Mouse (Mus musculus) neural tube, embryonic 14.5 days (tissue): ENCODE results near the gene Gm28048. TPM values are rescaled to one million over a fixed set of nuclear protein-coding genes. Genes with fewer than 3 reads are reported as not detected.

ENCODE experiments used
- ATAC-seq: fragments of 200-750 bp; cut with Nextera tagmentation; 2 replicates; pipeline ENCODE4 v1.8.0; 2017; ENCODE audit warnings: low read depth, mild to moderate bottlenecking, moderate TSS enrichment, moderate library complexity
- H3K27ac ChIP-seq: fragments of 300-500 bp; sonication (generic); 2 replicates; pipeline ENCODE4 v1.5.1; 2014; ENCODE audit warnings: low read depth, mild to moderate bottlenecking, control low read depth, low read length, moderate library complexity, mixed read lengths
- H3K27me3 ChIP-seq: fragments of 300-500 bp; sonication (generic); 2 replicates; pipeline ENCODE4 v1.6.1; 2014; ENCODE audit warnings: low read length; ENCODE audit not compliant: control insufficient read depth, insufficient read depth
- H3K36me3 ChIP-seq: fragments of 300-500 bp; sonication (generic); 2 replicates; pipeline ENCODE4 v1.6.1; 2014; ENCODE audit warnings: low read length, mixed read lengths; ENCODE audit not compliant: control insufficient read depth, insufficient read depth
- H3K4me1 ChIP-seq: fragments of 300-500 bp; sonication (generic); 2 replicates; pipeline ENCODE4 v1.6.1; 2014; ENCODE audit warnings: low read length; ENCODE audit not compliant: control insufficient read depth, insufficient read depth
- H3K4me2 ChIP-seq: fragments of 300-500 bp; sonication (generic); 2 replicates; pipeline ENCODE4 v1.6.1; 2014; ENCODE audit warnings: mild to moderate bottlenecking, low read depth, low read length, control low read depth
- H3K4me3 ChIP-seq: fragments of 300-500 bp; sonication (generic); 2 replicates; pipeline ENCODE4 v1.5.1; 2014; ENCODE audit warnings: low read depth, low read length, control low read depth, mixed read lengths
- H3K9ac ChIP-seq: fragments of 300-500 bp; sonication (generic); replicated peaks from 2 replicates; pipeline ENCODE4 v1.6.1; 2014; ENCODE audit warnings: low read depth, mild to moderate bottlenecking, control low read depth, low read length, mixed read lengths
- H3K9me3 ChIP-seq: fragments of 300-500 bp; sonication (generic); 2 replicates; pipeline ENCODE4 v1.6.1; 2016; ENCODE audit warnings: low read length; ENCODE audit not compliant: control insufficient read depth
- WGBS: fragments of 180-500 bp; shearing (Covaris S2); extraction: QIAGEN DNeasy Blood & Tissue Kit; methylation state at CpG from one replicate; pipeline ENCODE4 v1.1.7; 2014; 5-methylcytosine and 5-hydroxymethylcytosine counted together
- polyA plus RNA-seq: library from polyadenylated mRNA; unstranded; fragments of >200 nt; fragmentation: Nextera tagmentation; extraction: Ambion mirVana; gene quantifications from 2 replicates; pipeline ENCODE4 v1.2.1, GENCODE M21; 2014

Gm28048 gene
- polyA plus RNA-seq, 1 experiment from 2014 or later, result 1.7 TPM

- H3K27me3 ChIP-seq, result no peaks in the 10 kb centered on the region
- no peaks in the 10 kb centered on the region for H3K4me1 ChIP-seq
- H3K9ac ChIP-seq, result no peak overlapping the region
- 96% methylated on average over 1 of the region's 1 CpGs for WGBS
- H3K36me3 ChIP-seq, result no peaks in the 10 kb centered on the region
- H3K9me3 ChIP-seq, result no peaks in the 10 kb centered on the region
- no peak overlapping the region for H3K27ac ChIP-seq
- H3K4me3 ChIP-seq, result no peak overlapping the region
- no peak for ATAC-seq
- H3K4me2 ChIP-seq, result no peak overlapping the region
Measured at GRCm38 (mm10) chr11:22825548-22825947, 156.3 kb downstream of the Gm28048 start.

GRCm38 (mm10) chr11:22824049-22824705, 157.7 kb downstream of the Gm28048 start:
- no peak overlapping the region for H3K9ac ChIP-seq
- H3K4me3 ChIP-seq, result no peak overlapping the region

GRCm38 (mm10) chr11:22821243-22821642, 160.6 kb downstream of the Gm28048 start:
- no peaks in the 10 kb centered on the region for H3K4me1 ChIP-seq
- ATAC-seq, result no peak
- 90% methylated on average over 3 of the region's 3 CpGs for WGBS

More at GRCm38 (mm10) chr11:22824049-22824705, 157.7 kb downstream of the Gm28048 start:
- Histone ChIP-seq H3K4me1 (no peaks in the 10 kb centered on the region), H3K9me3 (no peaks in the 10 kb centered on the region), H3K36me3 (no peaks in the 10 kb centered on the region), H3K4me2 (no peak overlapping the region), H3K27ac (no peak overlapping the region), H3K27me3 (no peaks in the 10 kb centered on the region)
- WGBS, result 85% methylated on average over 9 of the region's 9 CpGs
- no peak for ATAC-seq

GRCm38 (mm10) chr11:22818371-22818770, 163.5 kb downstream of the Gm28048 start:
- H3K9me3 ChIP-seq, result no peaks in the 10 kb centered on the region
- WGBS, result 77% methylated on average over 5 of the region's 5 CpGs
- H3K4me2 ChIP-seq, result no peak overlapping the region

More at GRCm38 (mm10) chr11:22821243-22821642, 160.6 kb downstream of the Gm28048 start:
- Histone ChIP-seq H3K36me3 (no peaks in the 10 kb centered on the region), H3K27ac (no peak overlapping the region), H3K9me3 (no peaks in the 10 kb centered on the region), H3K27me3 (no peaks in the 10 kb centered on the region), H3K4me3 (no peak overlapping the region), H3K4me2 (no peak overlapping the region), H3K9ac (no peak overlapping the region)

GRCm38 (mm10) chr11:22815877-22816276, 166.0 kb downstream of the Gm28048 start:
- H3K27ac ChIP-seq, result no peak overlapping the region
- no peak for ATAC-seq
- H3K4me2 ChIP-seq, result no peak overlapping the region
- WGBS, result 89% methylated on average over 7 of the region's 7 CpGs
- H3K9me3 ChIP-seq, result no peaks in the 10 kb centered on the region
- no peaks in the 10 kb centered on the region for H3K4me1 ChIP-seq
- no peak overlapping the region for H3K9ac ChIP-seq
- H3K27me3 ChIP-seq, result no peaks in the 10 kb centered on the region
- no peak overlapping the region for H3K4me3 ChIP-seq
- no peaks in the 10 kb centered on the region for H3K36me3 ChIP-seq

More at GRCm38 (mm10) chr11:22818371-22818770, 163.5 kb downstream of the Gm28048 start:
- Histone ChIP-seq H3K4me1 (no peaks in the 10 kb centered on the region), H3K27ac (no peak overlapping the region), H3K4me3 (no peak overlapping the region), H3K36me3 (no peaks in the 10 kb centered on the region), H3K9ac (no peak overlapping the region), H3K27me3 (no peaks in the 10 kb centered on the region)
- ATAC-seq, result no peak

GRCm38 (mm10) chr11:22815143-22815542, 166.7 kb downstream of the Gm28048 start:
- H3K27ac ChIP-seq, result no peak overlapping the region
- no peaks in the 10 kb centered on the region for H3K36me3 ChIP-seq
- H3K4me1 ChIP-seq, result no peaks in the 10 kb centered on the region
- H3K4me2 ChIP-seq, result no peak overlapping the region
- no peak overlapping the region for H3K4me3 ChIP-seq
- no peaks in the 10 kb centered on the region for H3K9me3 ChIP-seq
- H3K9ac ChIP-seq, result no peak overlapping the region
- H3K27me3 ChIP-seq, result no peaks in the 10 kb centered on the region
- no peak for ATAC-seq

GRCm38 (mm10) chr11:22813921-22814704, 167.8 kb downstream of the Gm28048 start:
- no peaks in the 10 kb centered on the region for H3K4me1 ChIP-seq
- no peak overlapping the region for H3K9ac ChIP-seq
- H3K27me3 ChIP-seq, result no peaks in the 10 kb centered on the region
- H3K4me3 ChIP-seq, result no peak overlapping the region
- no peak overlapping the region for H3K4me2 ChIP-seq
- H3K9me3 ChIP-seq, result no peaks in the 10 kb centered on the region
- ATAC-seq, result no peak
- H3K36me3 ChIP-seq, result no peaks in the 10 kb centered on the region
- WGBS, result 85% methylated on average over 5 of the region's 5 CpGs
- no peak overlapping the region for H3K27ac ChIP-seq

GRCm38 (mm10) chr11:22813427-22813826, 168.5 kb downstream of the Gm28048 start:
- H3K9ac ChIP-seq, result no peak overlapping the region
- WGBS, result 84% methylated on average over 3 of the region's 3 CpGs
- H3K36me3 ChIP-seq, result no peaks in the 10 kb centered on the region
- no peaks in the 10 kb centered on the region for H3K27me3 ChIP-seq
- no peak for ATAC-seq
- H3K27ac ChIP-seq, result no peak overlapping the region
- no peak overlapping the region for H3K4me2 ChIP-seq
- H3K4me3 ChIP-seq, result no peak overlapping the region
- H3K4me1 ChIP-seq, result no peaks in the 10 kb centered on the region
- H3K9me3 ChIP-seq, result no peaks in the 10 kb centered on the region

- no peak overlapping the region for H3K27ac ChIP-seq
- H3K27me3 ChIP-seq, result no peaks in the 10 kb centered on the region
- no peaks in the 10 kb centered on the region for H3K4me1 ChIP-seq
- H3K9me3 ChIP-seq, result no peaks in the 10 kb centered on the region
- 92% methylated on average over 3 of the region's 3 CpGs for WGBS
- H3K9ac ChIP-seq, result no peak overlapping the region
- no peak overlapping the region for H3K4me2 ChIP-seq
- H3K36me3 ChIP-seq, result no peaks in the 10 kb centered on the region
- H3K4me3 ChIP-seq, result no peak overlapping the region
- ATAC-seq, result no peak
Measured at GRCm38 (mm10) chr11:22811413-22811812, 170.5 kb downstream of the Gm28048 start.
